Mouse (Mus musculus) CH12.LX (cell line): ENCODE measurements around the gene Rsu1. TPM values are rescaled to one million over a fixed set of nuclear protein-coding genes. Genes with fewer than 3 reads are reported as not detected.
A peak's percentile ranks its signal among the peaks of the same experiment; 100 is the strongest.

Experiments used
- DNase-seq: peaks from one replicate; pipeline ENCODE4 v3.0.0-alpha.2; 2013; ENCODE audit errors: extremely low read depth
- H3K27ac ChIP-seq: 2 replicates; pipeline ENCODE4 v1.5.1; 2012; ENCODE audit warnings: low read depth, mild to moderate bottlenecking, control low read depth, moderate library complexity; ENCODE audit not compliant: insufficient read depth
- H3K27me3 ChIP-seq: replicated peaks from 2 replicates; pipeline ENCODE3; 2012; ENCODE audit warnings: inconsistent platforms
- H3K36me3 ChIP-seq, 2 experiments: replicated peaks in 1 of 2; 2 replicates each; pipeline versions ENCODE3 to v1.6.1; 2012; ENCODE audit warnings: inconsistent platforms in 1 of 2, low read length in 1 of 2, mild to moderate bottlenecking in 1 of 2, mixed read lengths in 1 of 2, moderate library complexity in 1 of 2; ENCODE audit not compliant: control insufficient read depth in 1 of 2, insufficient read depth in 1 of 2
- H3K4me1 ChIP-seq, 2 experiments: 2 replicates each; pipeline ENCODE4 v1.6.1; 2012; ENCODE audit warnings: inconsistent platforms in 1 of 2, moderate library complexity in 1 of 2; ENCODE audit not compliant: insufficient read depth in 2 of 2, control insufficient read depth in 1 of 2
- H3K4me2 ChIP-seq: 2 replicates; pipeline ENCODE4 v1.6.1; 2012; ENCODE audit warnings: low read depth, mild to moderate bottlenecking, control low read depth; ENCODE audit not compliant: poor library complexity, insufficient read depth, severe bottlenecking
- H3K4me3 ChIP-seq, 3 experiments: fragments of 150-350 bp in 1 of 3; sonication (generic) in 1 of 3; replicated peaks in 1 of 3; 2 replicates each; pipeline versions ENCODE3 to v1.5.1; 2011 to 2012; ENCODE audit warnings: low read depth in 2 of 3, low read length in 2 of 3, mild to moderate bottlenecking in 2 of 3, moderate library complexity in 2 of 3, control low read depth in 1 of 3, improper control_type of control experiment in 1 of 3, inconsistent platforms in 1 of 3, mixed read lengths in 1 of 3; ENCODE audit not compliant: poor library complexity in 1 of 3
- H3K79me2 ChIP-seq: replicated peaks from 2 replicates; pipeline ENCODE4 v1.6.1; 2012; ENCODE audit warnings: mild to moderate bottlenecking, moderate library complexity; ENCODE audit not compliant: control insufficient read depth, poor library complexity, insufficient read depth, severe bottlenecking; ENCODE audit errors: extremely low read depth
- H3K9ac ChIP-seq: 2 replicates; pipeline ENCODE4 v1.6.1; 2012; ENCODE audit warnings: low read depth, mild to moderate bottlenecking, control low read depth, moderate library complexity; ENCODE audit not compliant: insufficient read depth
- H3K9me3 ChIP-seq: replicated peaks from 2 replicates; pipeline ENCODE3; 2012; ENCODE audit warnings: low read length, inconsistent platforms, mixed read lengths
- BHLHE40 ChIP-seq: IDR thresholded peaks from 2 replicates; pipeline ENCODE4 v1.6.1; 2011; ENCODE audit warnings: mild to moderate bottlenecking, low read depth, low read length, improper control_type of control experiment
- CHD2 ChIP-seq: IDR thresholded peaks from 2 replicates; pipeline ENCODE4 v1.6.1; 2011; ENCODE audit warnings: low read length, improper control_type of control experiment
- CTCF ChIP-seq, 2 experiments: IDR thresholded peaks in 1 of 2; conservative IDR thresholded peaks in 1 of 2; 2 replicates each; pipeline ENCODE4 v1.5.1; 2011 to 2012; ENCODE audit warnings: low read depth in 2 of 2, low read length in 2 of 2, improper control_type of control experiment in 1 of 2, inconsistent platforms in 1 of 2, mild to moderate bottlenecking in 1 of 2, moderate library complexity in 1 of 2
- ELF1 ChIP-seq: IDR thresholded peaks from 2 replicates; pipeline ENCODE4 v1.6.1; 2014; ENCODE audit warnings: low read depth, mild to moderate bottlenecking, inconsistent platforms, low read length, improper control_type of control experiment
- EP300 ChIP-seq: IDR thresholded peaks from 2 replicates; pipeline ENCODE4 v1.6.1; 2011; ENCODE audit warnings: low read length, improper control_type of control experiment
- ETS1 ChIP-seq: conservative IDR thresholded peaks from 2 replicates; pipeline ENCODE4 v1.6.1; 2012; ENCODE audit warnings: low read depth, mild to moderate bottlenecking, inconsistent platforms, low read length, improper control_type of control experiment, moderate library complexity
- HCFC1 ChIP-seq: IDR thresholded peaks from 2 replicates; pipeline ENCODE4 v1.6.1; 2012; ENCODE audit warnings: low read depth, mild to moderate bottlenecking, inconsistent platforms, low read length, improper control_type of control experiment
- IRF4 ChIP-seq: IDR thresholded peaks from 2 replicates; pipeline ENCODE4 v1.6.1; 2014; ENCODE audit warnings: low read depth, mild to moderate bottlenecking, inconsistent platforms, low read length, improper control_type of control experiment
- JUND ChIP-seq: conservative IDR thresholded peaks from 2 replicates; pipeline ENCODE4 v1.6.1; 2011; ENCODE audit warnings: low read depth, low read length, improper control_type of control experiment
- KAT2A ChIP-seq: IDR thresholded peaks from 2 replicates; pipeline ENCODE4 v1.6.1; 2012; ENCODE audit warnings: low read length, improper control_type of control experiment, inconsistent platforms; ENCODE audit not compliant: insufficient replicate concordance
- MAX ChIP-seq: IDR thresholded peaks from 2 replicates; pipeline ENCODE4 v1.6.1; 2011; ENCODE audit warnings: low read length, improper control_type of control experiment
- MAZ ChIP-seq: IDR thresholded peaks from 2 replicates; pipeline ENCODE4 v1.6.1; 2012; ENCODE audit warnings: low read depth, mild to moderate bottlenecking, inconsistent platforms, low read length, improper control_type of control experiment, moderate library complexity
- MEF2A ChIP-seq: IDR thresholded peaks from 2 replicates; pipeline ENCODE4 v1.6.1; 2014; ENCODE audit warnings: low read depth, mild to moderate bottlenecking, inconsistent platforms, low read length, improper control_type of control experiment, borderline replicate concordance
- NELFE ChIP-seq: IDR thresholded peaks from 2 replicates; pipeline ENCODE4 v1.6.1; 2011; ENCODE audit warnings: low read depth, low read length, improper control_type of control experiment
- NRF1 ChIP-seq: IDR thresholded peaks from 2 replicates; pipeline ENCODE4 v1.6.1; 2014; ENCODE audit warnings: low read depth, mild to moderate bottlenecking, inconsistent platforms, low read length, improper control_type of control experiment, moderate library complexity
- PAX5 ChIP-seq: IDR thresholded peaks from 2 replicates; pipeline ENCODE4 v1.6.1; 2012; ENCODE audit warnings: low read length, inconsistent platforms, mixed read lengths
- POLR2A ChIP-seq: IDR thresholded peaks from 2 replicates; pipeline ENCODE4 v1.6.1; 2011; ENCODE audit warnings: low read depth, mild to moderate bottlenecking, improper control_type of control experiment, low read length
- POLR2AphosphoS2 ChIP-seq: IDR thresholded peaks from 2 replicates; pipeline ENCODE4 v1.6.1; 2011; ENCODE audit warnings: low read depth, low read length, improper control_type of control experiment
- RAD21 ChIP-seq: IDR thresholded peaks from 2 replicates; pipeline ENCODE4 v1.6.1; 2011; ENCODE audit warnings: low read depth, mild to moderate bottlenecking, low read length, improper control_type of control experiment, moderate library complexity
- SIN3A ChIP-seq: IDR thresholded peaks from 2 replicates; pipeline ENCODE4 v1.6.1; 2012; ENCODE audit warnings: low read length, improper control_type of control experiment, inconsistent platforms
- SMC3 ChIP-seq: IDR thresholded peaks from 2 replicates; pipeline ENCODE4 v1.6.1; 2011; ENCODE audit warnings: low read depth, low read length, improper control_type of control experiment
- TCF12 ChIP-seq: IDR thresholded peaks from 2 replicates; pipeline ENCODE4 v1.6.1; 2014; ENCODE audit warnings: low read depth, mild to moderate bottlenecking, inconsistent platforms, low read length, improper control_type of control experiment
- USF1 ChIP-seq: IDR thresholded peaks from 2 replicates; pipeline ENCODE4 v1.6.1; 2014; ENCODE audit warnings: low read depth, mild to moderate bottlenecking, inconsistent platforms, low read length, improper control_type of control experiment
- USF2 ChIP-seq: conservative IDR thresholded peaks from 2 replicates; pipeline ENCODE4 v1.6.1; 2011; ENCODE audit warnings: low read depth, low read length, improper control_type of control experiment
- ZC3H11A ChIP-seq: IDR thresholded peaks from 2 replicates; pipeline ENCODE4 v1.6.1; 2012; ENCODE audit warnings: low read depth, mild to moderate bottlenecking, inconsistent platforms, low read length, improper control_type of control experiment
- ZKSCAN1 ChIP-seq: IDR thresholded peaks from 2 replicates; pipeline ENCODE4 v1.6.1; 2012; ENCODE audit warnings: low read depth, inconsistent platforms, low read length, improper control_type of control experiment, borderline replicate concordance
- ZNF384 ChIP-seq: IDR thresholded peaks from 2 replicates; pipeline ENCODE4 v1.6.1; 2012; ENCODE audit warnings: low read depth, low read length, improper control_type of control experiment, inconsistent platforms
- dilution Hi-C: fragments of 300-500 bp; cut with MboI; formaldehyde crosslinking; loops from 2 replicates; pipeline ENCODE4 v1.14.3; 2020; ENCODE audit warnings: low sequenced_read_pairs; ENCODE audit not compliant: extremely low pct_unique_long_range_greater_than_20kb, extremely low pct_ligation_motif_present
- in situ Hi-C: fragments of 300-500 bp; cut with MboI; formaldehyde crosslinking; loops from 3 replicates; pipeline ENCODE4 v1.14.3; 2019; ENCODE audit warnings: low sequenced_read_pairs, low pct_ligation_motif_present, low pct_unique_long_range_greater_than_20kb, mixed read lengths
- polyA plus RNA-seq: library from polyadenylated mRNA; unstranded; fragments of >175 nt; gene quantifications from 2 replicates; pipeline ENCODE4 v1.2.1, GENCODE M21; 2012; ENCODE audit warnings: low read depth; ENCODE audit not compliant: insufficient read length
- total RNA-seq, 2 experiments: library from RNA; depleted of rRNA; stranded (reverse); fragments of 300-350 nt in 1 of 2; fragments of >200 nt in 1 of 2; gene quantifications; 2 replicates each; pipeline ENCODE4 v1.2.3; 2012 to 2014

The Rsu1 gene
- total and polyA plus RNA-seq, 3 experiments, result 29.5 to 108 (median 86.4) TPM

GRCm38 (mm10) chr2:13195540-13195939 lies 75.7 kb downstream of the Rsu1 start:
- in situ Hi-C loops, result no loop called here
- no peak for DNase-seq
- no peak overlapping the region for H3K4me2 ChIP-seq
- dilution Hi-C loops, result no loop called here
- TF ChIP-seq SIN3A, result no peak
- no peak for TF ChIP-seq ETS1
- TF ChIP-seq, all 38 proteins: peak for 0
- Histone ChIP-seq H3K9me3 (no peaks in the 10 kb centered on the region), H3K9ac (no peak overlapping the region), H3K4me1 (peaks cover 0 to 20% of the 10 kb centered on the region in 2 experiments; a peak in 1 of 4 replicates), H3K36me3 (peaks cover 0 to 9% of the 10 kb centered on the region in 2 experiments), H3K27me3 (no peaks in the 10 kb centered on the region), H3K27ac (no peak overlapping the region), H3K4me3 (no peak overlapping the region), H3K79me2 (no peaks in the 10 kb centered on the region)

- H3K27me3 ChIP-seq, result no peaks in the 10 kb centered on the region
- H3K27ac ChIP-seq, result no peak overlapping the region
- dilution Hi-C loops, result no loop called here
- TF ChIP-seq SMC3 (peak; percentile 65), EP300 (peak; percentile 16; the same call in 1 of the 2 replicates), JUND (no peak), PAX5 (no peak), POLR2A (no peak), POLR2AphosphoS2 (no peak), CTCF (conservative IDR thresholded peaks at IDR 0.05 in 1 of 2, IDR thresholded peaks at IDR 0.05 in 1 of 2; ENCODE audit: low read depth in 2 of 2, low read length in 2 of 2) (peak in 1 of 2 experiments; percentile 67; a peak in 2 of 4 replicates), ZC3H11A (peak; percentile 21; the same call in 1 of the 2 replicates), BHLHE40 (no peak), IRF4 (peak; percentile 49; the same call in 1 of the 2 replicates), MEF2A (0 out of 2 replicates have a peak, but pooled peaks have one; percentile 16), RAD21 (peak; percentile 73), ZNF384 (peak; percentile 92), TCF12 (no peak)
- peak; percentile 65 for DNase-seq
- no peaks in the 10 kb centered on the region for H3K9me3 ChIP-seq
- H3K79me2 ChIP-seq, result no peaks in the 10 kb centered on the region
- no peak overlapping the region for H3K4me2 ChIP-seq
- no peak overlapping the region for H3K9ac ChIP-seq
- H3K4me1 ChIP-seq, result peaks cover 2 to 21% of the 10 kb centered on the region in 2 experiments; a peak in 1 of 4 replicates
- no peak overlapping the region for H3K4me3 ChIP-seq
- in situ Hi-C loops, result no loop called here
- H3K36me3 ChIP-seq, result peaks cover 0 to 5% of the 10 kb centered on the region in 2 experiments
These were observed 79.1 kb downstream of the Rsu1 start for GRCm38 (mm10) chr2:13192157-13192556.

DNA sequence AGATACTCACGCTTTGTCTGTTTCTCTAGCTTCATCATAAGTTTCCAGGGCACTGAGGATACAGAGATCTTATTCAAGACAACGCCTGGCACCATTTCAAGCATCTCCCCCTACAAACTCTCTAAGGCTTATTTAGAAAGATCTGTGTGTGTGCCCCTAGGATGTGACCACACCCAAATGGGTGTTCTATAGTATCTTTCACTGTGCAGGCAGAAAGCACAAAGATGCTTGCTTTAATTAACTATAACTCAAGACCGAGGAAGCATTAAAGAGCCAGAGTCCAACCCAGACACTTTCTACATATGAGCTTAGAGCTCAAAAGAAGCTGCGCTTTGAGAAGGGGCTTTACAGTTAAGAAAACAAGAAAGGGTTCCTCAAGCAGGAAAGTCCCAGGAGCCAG lies 80.4 kb downstream of the Rsu1 start:
- Histone ChIP-seq H3K79me2 (no peaks in the 10 kb centered on the region), H3K36me3 (peaks cover 0 to 5% of the 10 kb centered on the region in 2 experiments), H3K9ac (no peak overlapping the region), H3K4me1 (peaks cover 2 to 21% of the 10 kb centered on the region in 2 experiments; a peak in 1 of 4 replicates), H3K27ac (no peak overlapping the region), H3K4me3 (no peak overlapping the region), H3K9me3 (no peaks in the 10 kb centered on the region), H3K4me2 (no peak overlapping the region), H3K27me3 (no peaks in the 10 kb centered on the region)
- in situ Hi-C loops (no loop called here), dilution Hi-C loops (no loop called here)
- DNase-seq, result no peak
- TF ChIP-seq USF1 (no peak), EP300 (no peak), ZKSCAN1 (no peak), MAX (no peak), POLR2AphosphoS2 (no peak), KAT2A (no peak), POLR2A (no peak), JUND (no peak), TCF12 (no peak), ETS1 (no peak), NRF1 (no peak), ELF1 (no peak), CHD2 (no peak), MAZ (no peak), NELFE (no peak), USF2 (no peak), HCFC1 (no peak), RAD21 (no peak)
